11 mouse cellular contexts compared by ENCODE assay signal in the genomic region with DNA sequence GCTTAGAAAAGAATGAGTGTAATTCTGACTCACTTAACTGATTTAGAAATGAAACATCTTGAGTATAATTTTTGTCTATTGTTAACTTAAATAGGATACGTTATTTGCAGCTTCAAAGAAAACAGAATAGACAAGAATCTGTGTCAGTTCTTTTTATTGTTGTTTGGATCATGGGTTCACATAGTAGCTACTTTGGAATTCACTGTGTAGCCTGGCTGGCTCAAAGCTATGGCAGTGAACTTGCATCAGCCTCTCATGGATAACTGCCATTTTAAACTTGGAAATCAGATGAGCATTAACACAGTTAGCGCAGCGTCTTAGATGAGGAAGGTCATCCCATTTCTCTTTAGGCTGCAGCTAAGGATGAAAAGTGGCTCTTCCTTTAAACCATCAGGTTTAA. TPM values are rescaled to one million over a fixed set of nuclear protein-coding genes. Genes with fewer than 3 reads are reported as not detected.
DNase-seq lines count a peak whose midpoint lies in the region; ATAC-seq and TF ChIP-seq lines count a peak whose summit lies in the region.
"Had no signal": no experiment of that assay in that cellular context is flagged by ENCODE, and none has a peak within 500 bp of the region (broad histone marks: within the 10 kb centered on the region; RNA-seq: fewer than 3 reads in every experiment).

No protein-coding gene starts in this region.

- H3K27ac ChIP-seq in kidney, embryonic 15.5 days = no peak overlapping the region
- no peak overlapping the region for H3K27ac ChIP-seq in kidney, adult 2 months (ENCODE audit: insufficient read depth, low read depth, low read length)
- peak overlapping the region; percentile 46; the same call in 1 of the 2 replicates for H3K27ac ChIP-seq in MEL (ENCODE audit: control insufficient read depth, low read depth, low read length)
- H3K27ac ChIP-seq in embryonic facial prominence, embryonic 12.5 days = no peak overlapping the region
- no peak overlapping the region for H3K27ac ChIP-seq in liver, embryonic 14.5 days
- H3K27ac ChIP-seq: macrophage had no signal

- no peak for TF ChIP-seq CTCF in kidney, adult 2 months (conservative IDR thresholded peaks at IDR 0.05; ENCODE audit: insufficient read depth, insufficient read length, low read depth, low read length)
- TF ChIP-seq CTCF in MEL (IDR thresholded peaks at IDR 0.05 in 2 of 3, conservative IDR thresholded peaks at IDR 0.05 in 1 of 3; ENCODE audit: control insufficient read depth in 1 of 3, insufficient read depth in 1 of 3, low read depth in 2 of 3, low read length in 3 of 3, poor library complexity in 1 of 3, severe bottlenecking in 1 of 3) = no peak
- TF ChIP-seq CTCF in liver, embryonic 14.5 days (IDR thresholded peaks at IDR 0.05; ENCODE audit: low read depth) = no peak

- no peaks in the 10 kb centered on the region for H3K9me3 ChIP-seq in kidney, embryonic 15.5 days (replicated peaks)
- no peaks in the 10 kb centered on the region for H3K9me3 ChIP-seq in MEL (replicated peaks; ENCODE audit: insufficient read depth, low read length)
- H3K9me3 ChIP-seq in embryonic facial prominence, embryonic 12.5 days = no peaks in the 10 kb centered on the region
- no peaks in the 10 kb centered on the region for H3K9me3 ChIP-seq in liver, embryonic 14.5 days (ENCODE audit: control insufficient read depth, low read length)

- ATAC-seq in kidney, embryonic 15.5 days (replicated peaks; ENCODE audit: low FRiP score) = no peak
- no peak for ATAC-seq in embryonic facial prominence, embryonic 12.5 days (ENCODE audit: insufficient number of reproducible peaks, insufficient read depth, low FRiP score, low TSS enrichment)
- no peak for ATAC-seq in liver, embryonic 14.5 days (ENCODE audit: insufficient read depth)

- TF ChIP-seq RAD21 in MEL (IDR thresholded peaks at IDR 0.05; ENCODE audit: low read depth, low read length) = no peak

- peaks cover 32% of the 10 kb centered on the region for H3K36me3 ChIP-seq in kidney, embryonic 15.5 days
- peaks cover 9% of the 10 kb centered on the region for H3K36me3 ChIP-seq in kidney, adult 2 months (ENCODE audit: control insufficient read depth, insufficient read depth, low read length)
- H3K36me3 ChIP-seq in MEL (ENCODE audit: control insufficient read depth in 1 of 2, insufficient read depth in 2 of 2, low read length in 2 of 2) = peaks cover 21 to 48% of the 10 kb centered on the region in 2 experiments
- H3K36me3 ChIP-seq in embryonic facial prominence, embryonic 12.5 days = peaks cover 18% of the 10 kb centered on the region
- H3K36me3 ChIP-seq in liver, embryonic 14.5 days (replicated peaks; ENCODE audit: control insufficient read depth, insufficient read depth, low read depth) = peaks cover 30% of the 10 kb centered on the region

- no peak overlapping the region; the same call in 1 of the 2 replicates for H3K4me3 ChIP-seq in kidney, embryonic 15.5 days (replicated peaks)
- H3K4me3 ChIP-seq in kidney, adult 2 months (ENCODE audit: insufficient read depth, low read depth, low read length) = no peak overlapping the region
- peak overlapping the region; percentile 5 to 35; a peak in 2 of 4 replicates for H3K4me3 ChIP-seq in MEL (ENCODE audit: control insufficient read depth in 1 of 2, insufficient read depth in 1 of 2, low read depth in 2 of 2, low read length in 2 of 2)
- H3K4me3 ChIP-seq in embryonic facial prominence, embryonic 12.5 days = no peak overlapping the region
- no peak overlapping the region for H3K4me3 ChIP-seq in liver, embryonic 14.5 days (ENCODE audit: insufficient read depth in 1 of 2, low read depth in 2 of 2, low read length in 2 of 2)

- peak overlapping the region; percentile 35 for H3K4me2 ChIP-seq in kidney, embryonic 15.5 days
- H3K4me2 ChIP-seq in embryonic facial prominence, embryonic 12.5 days (replicated peaks) = peak overlapping the region; percentile 18
- peak overlapping the region; percentile 39 for H3K4me2 ChIP-seq in liver, embryonic 14.5 days (ENCODE audit: low read depth)

- H3K4me1 ChIP-seq in kidney, embryonic 15.5 days = peaks cover 24% of the 10 kb centered on the region
- H3K4me1 ChIP-seq in kidney, adult 2 months (ENCODE audit: control insufficient read depth, insufficient read depth, low read length) = peaks cover 5% of the 10 kb centered on the region
- peaks cover 8 to 9% of the 10 kb centered on the region in 2 experiments; a peak in 3 of 4 replicates for H3K4me1 ChIP-seq in MEL (ENCODE audit: control insufficient read depth in 1 of 2, insufficient read depth in 2 of 2, low read length in 2 of 2)
- H3K4me1 ChIP-seq in embryonic facial prominence, embryonic 12.5 days = peaks cover 17% of the 10 kb centered on the region
- H3K4me1 ChIP-seq in liver, embryonic 14.5 days (replicated peaks; ENCODE audit: control insufficient read depth in 2 of 2, insufficient read depth in 2 of 2, low read length in 1 of 2) = peaks cover 7 to 10% of the 10 kb centered on the region in 2 experiments; a peak in 3 of 4 replicates

- H3K79me2 ChIP-seq in MEL (ENCODE audit: control insufficient read depth, insufficient read depth, low read length, poor library complexity) = peaks cover 64% of the 10 kb centered on the region

- H3K27me3 ChIP-seq in kidney, embryonic 15.5 days = no peaks in the 10 kb centered on the region
- no peaks in the 10 kb centered on the region for H3K27me3 ChIP-seq in kidney, adult 2 months (replicated peaks; ENCODE audit: control insufficient read depth, insufficient read depth, low read length)
- H3K27me3 ChIP-seq in MEL (ENCODE audit: control insufficient read depth in 1 of 2, insufficient read depth in 2 of 2, low read length in 2 of 2) = no peaks in the 10 kb centered on the region
- no peaks in the 10 kb centered on the region for H3K27me3 ChIP-seq in embryonic facial prominence, embryonic 12.5 days
- no peaks in the 10 kb centered on the region for H3K27me3 ChIP-seq in liver, embryonic 14.5 days (ENCODE audit: control insufficient read depth, insufficient read depth, low read length)

- no peak for TF ChIP-seq POLR2A in kidney, adult 2 months (IDR thresholded peaks at IDR 0.05; ENCODE audit: low read depth, low read length)
- TF ChIP-seq POLR2A in MEL (IDR thresholded peaks at IDR 0.05; ENCODE audit: control insufficient read depth in 1 of 2, insufficient read depth in 1 of 2, low read depth in 1 of 2, low read length in 2 of 2, poor library complexity in 1 of 2) = no peak

- DNase-seq in kidney, adult 2 months = no peak
- peak; percentile 34 for DNase-seq in MEL (ENCODE audit: low read depth, low spot score)
- no peak for DNase-seq in liver, embryonic 14.5 days (ENCODE audit: low read depth in 3 of 3, low spot score in 3 of 3)
- no peak for DNase-seq in layer of hippocampus, adult 9-10 months (ENCODE audit: low spot score)
- no peak for DNase-seq in adrenal gland, adult 18-20 months (ENCODE audit: low spot score in 2 of 2)
- DNase-seq: adrenal gland, postnatal 14 days; cerebellum, adult 9-11 months; heart, postnatal 36 days had no signal

- TF ChIP-seq EP300 in MEL (IDR thresholded peaks at IDR 0.05; ENCODE audit: low read depth in 1 of 2, low read length in 2 of 2) = peak in 1 of 2 experiments; percentile 23; a peak in 1 of 4 replicates
- TF ChIP-seq EP300 in liver, embryonic 14.5 days (IDR thresholded peaks at IDR 0.05; ENCODE audit: low read depth) = no peak

- WGBS in kidney, embryonic 15.5 days = 80% methylated on average over 3 of the region's 3 CpGs
- 82% methylated on average over 3 of the region's 3 CpGs for WGBS in kidney, adult 2 months
- WGBS in embryonic facial prominence, embryonic 12.5 days = 86% methylated on average over 3 of the region's 3 CpGs
- 87% methylated on average over 3 of the region's 3 CpGs for WGBS in liver, embryonic 14.5 days (ENCODE audit: insufficient replicate concordance)

- no peak overlapping the region for H3K9ac ChIP-seq in kidney, embryonic 15.5 days
- H3K9ac ChIP-seq in MEL (ENCODE audit: control insufficient read depth, low read depth, low read length, poor library complexity, severe bottlenecking) = peak overlapping the region; percentile 26
- no peak overlapping the region for H3K9ac ChIP-seq in embryonic facial prominence, embryonic 12.5 days
- H3K9ac ChIP-seq in liver, embryonic 14.5 days (replicated peaks) = no peak overlapping the region

RNA-seq across cellular contexts. Expression of a gene that starts 3.1 kb away (rescaled TPM):
- polyA plus RNA-seq in kidney, embryonic 15.5 days (2015; fragmentation: Nextera tagmentation; extraction: Ambion mirVana) = 19.9 and 21.5 TPM in 2 replicates
- polyA plus RNA-seq in kidney, adult 2 months (2012; rRNA removed) = 15.5 and 18.4 TPM in 2 replicates
- total RNA-seq in MEL (2012; rRNA removed) = 14.4 and 16.7 TPM in 2 replicates
- polyA plus RNA-seq in MEL (2012; ENCODE audit: insufficient read depth in 1 of 2, insufficient read length in 2 of 2, low read depth in 1 of 2, low replicate concordance in 2 of 2, missing spikeins in 1 of 2) = 10 to 100 TPM in 1 of 2 experiments, not detected in 1; 28.7 TPM
- 26.0 and 28.2 TPM in 2 replicates for polyA plus RNA-seq in embryonic facial prominence, embryonic 12.5 days (2016; fragmentation: Nextera tagmentation; extraction: Ambion mirVana)
- polyA plus RNA-seq in liver, embryonic 14.5 days (2012; rRNA removed) = 34.5 and 36.5 TPM in 2 replicates
- polyA plus RNA-seq in liver, embryonic 14.5 days (2014; fragmentation: Nextera tagmentation; extraction: Ambion mirVana) = 7.6 and 9.7 TPM in 2 replicates
- total RNA-seq in adrenal gland, adult 18-20 months (2021) = 10 to 100 TPM; 34.8 to 41.7 TPM

RNA-seq across cellular contexts. Expression of a gene that starts 3.6 kb away (rescaled TPM):
- polyA plus RNA-seq in kidney, embryonic 15.5 days (2015; fragmentation: Nextera tagmentation; extraction: Ambion mirVana) = 19.8 and 24.0 TPM in 2 replicates
- polyA plus RNA-seq in kidney, adult 2 months (2012; rRNA removed) = 7.4 and 7.6 TPM in 2 replicates
- total RNA-seq in MEL (2012; rRNA removed) = 4.3 and 5.9 TPM in 2 replicates
- 1 to 10 TPM in 1 of 2 experiments, not detected in 1; 5.8 TPM for polyA plus RNA-seq in MEL (2012; ENCODE audit: insufficient read depth in 1 of 2, insufficient read length in 2 of 2, low read depth in 1 of 2, low replicate concordance in 2 of 2, missing spikeins in 1 of 2)
- 30.6 and 31.8 TPM in 2 replicates for polyA plus RNA-seq in embryonic facial prominence, embryonic 12.5 days (2016; fragmentation: Nextera tagmentation; extraction: Ambion mirVana)
- 2.3 and 3.6 TPM in 2 replicates for polyA plus RNA-seq in liver, embryonic 14.5 days (2012; rRNA removed)
- 3.3 and 4.1 TPM in 2 replicates for polyA plus RNA-seq in liver, embryonic 14.5 days (2014; fragmentation: Nextera tagmentation; extraction: Ambion mirVana)
- total RNA-seq in adrenal gland, adult 18-20 months (2021) = 10 to 100 TPM; 10.6 to 14.4 TPM

RNA-seq across cellular contexts. Expression of a gene that starts 25.6 kb away (rescaled TPM):
- 32.1 and 34.2 TPM in 2 replicates for polyA plus RNA-seq in kidney, embryonic 15.5 days (2015; fragmentation: Nextera tagmentation; extraction: Ambion mirVana)
- 68.5 and 84.0 TPM in 2 replicates for polyA plus RNA-seq in kidney, adult 2 months (2012; rRNA removed)
- 10.7 and 12.1 TPM in 2 replicates for total RNA-seq in MEL (2012; rRNA removed)
- polyA plus RNA-seq in MEL (2012; ENCODE audit: insufficient read depth in 1 of 2, insufficient read length in 2 of 2, low read depth in 1 of 2, low replicate concordance in 2 of 2, missing spikeins in 1 of 2) = 10 to 100 TPM in 1 of 2 experiments, not detected in 1; 16.6 TPM
- 28.4 and 29.1 TPM in 2 replicates for polyA plus RNA-seq in embryonic facial prominence, embryonic 12.5 days (2016; fragmentation: Nextera tagmentation; extraction: Ambion mirVana)
- 3.6 and 5.5 TPM in 2 replicates for polyA plus RNA-seq in liver, embryonic 14.5 days (2012; rRNA removed)
- 11.3 and 11.7 TPM in 2 replicates for polyA plus RNA-seq in liver, embryonic 14.5 days (2014; fragmentation: Nextera tagmentation; extraction: Ambion mirVana)
- total RNA-seq in adrenal gland, adult 18-20 months (2021) = 10 to 100 TPM; 27.2 to 37.8 TPM

Comparison
In these comparisons a context has a peak if more than half of its experiments do, and no peak if none do; other contexts are left out.
1. H3K4me3 ChIP-seq: peak in MEL (2 of 2); none in kidney, embryonic 15.5 days (single experiment), kidney, adult 2 months (single experiment), embryonic facial prominence, embryonic 12.5 days (single experiment) and liver, embryonic 14.5 days (0 of 2).
2. Peak in every context shown above with its lines, with median percentiles within 50 percentile points of each other: H3K4me2 ChIP-seq.